Mouse (Mus musculus) T-cell, adult 2 months (primary cell): ENCODE data around the gene Gtpbp3.
"Not testable (repeated sequence)": the region's sequence is repeated elsewhere in the genome, so short reads cannot be mapped to it uniquely, and the experiment has no call there.

Source experiments
- DNase-seq: peaks from one replicate; pipeline ENCODE4 v3.0.0; 2022; ENCODE audit warnings: low spot score

Gtpbp3 gene

GRCm38 (mm10) chr8:71497881-71498501, 10.1 kb downstream of the Gtpbp3 start:
- DNase-seq: no peak

- DNase-seq: no peak
Observed at GRCm38 (mm10) chr8:71498816-71499690, 11.2 kb downstream of the Gtpbp3 start.

- no peak for DNase-seq
Observed at GRCm38 (mm10) chr8:71504349-71504748, 16.4 kb downstream of the Gtpbp3 start.

GRCm38 (mm10) chr8:71505326-71505725, 17.4 kb downstream of the Gtpbp3 start:
- no peak for DNase-seq

DNA sequence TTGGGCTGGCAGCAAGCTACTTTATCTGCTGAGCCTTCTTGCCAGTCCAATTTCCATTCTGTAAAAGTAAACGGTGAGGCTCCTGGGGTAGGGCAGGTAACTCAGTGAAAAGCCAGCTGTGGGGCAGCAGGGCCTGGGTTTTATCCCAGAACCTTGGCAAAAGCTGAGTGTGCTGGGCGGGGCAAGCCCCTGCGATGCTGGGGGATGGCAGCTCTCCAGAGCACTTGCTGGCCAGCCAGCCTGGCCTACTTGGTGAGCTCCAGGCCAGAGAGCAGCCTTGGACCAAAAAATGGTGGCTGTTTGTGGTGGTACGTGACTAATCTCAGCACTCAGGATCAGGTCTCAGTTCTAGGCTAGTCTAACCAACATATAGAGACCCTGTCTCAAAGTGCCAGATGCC, 18.1 kb downstream of the Gtpbp3 start:
- DNase-seq: no peak

- no peak for DNase-seq
Observed at GRCm38 (mm10) chr8:71507589-71508104, 19.7 kb downstream of the Gtpbp3 start.

DNA sequence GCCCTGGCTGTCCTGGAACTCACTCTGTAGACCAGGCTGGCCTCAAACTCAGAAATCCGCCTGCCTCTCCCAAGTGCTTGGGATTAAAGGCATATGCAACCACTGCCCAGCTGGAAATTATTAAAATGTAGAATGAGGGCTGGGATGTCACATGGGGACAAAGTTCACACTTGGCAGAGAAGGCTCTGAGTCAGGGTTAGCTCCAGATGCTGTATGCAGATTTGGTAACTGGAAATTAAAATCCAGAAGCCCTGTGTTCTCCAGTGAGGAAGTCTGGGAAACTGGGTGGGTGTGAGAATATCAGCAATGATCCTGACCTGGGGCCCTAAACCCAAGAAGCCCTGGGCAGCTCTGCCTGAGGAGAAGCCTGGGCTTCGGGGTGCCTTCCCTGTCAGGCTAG, 21.4 kb downstream of the Gtpbp3 start:
- DNase-seq: no peak

- DNase-seq: no peak
Observed at GRCm38 (mm10) chr8:71511644-71512043, 23.7 kb downstream of the Gtpbp3 start, which contains the start of gene Plvap. Gene Plvap (minus strand): TSS chr8:71511752.

- no peak for DNase-seq
Observed at GRCm38 (mm10) chr8:71513018-71513754, 25.3 kb downstream of the Gtpbp3 start.

DNA sequence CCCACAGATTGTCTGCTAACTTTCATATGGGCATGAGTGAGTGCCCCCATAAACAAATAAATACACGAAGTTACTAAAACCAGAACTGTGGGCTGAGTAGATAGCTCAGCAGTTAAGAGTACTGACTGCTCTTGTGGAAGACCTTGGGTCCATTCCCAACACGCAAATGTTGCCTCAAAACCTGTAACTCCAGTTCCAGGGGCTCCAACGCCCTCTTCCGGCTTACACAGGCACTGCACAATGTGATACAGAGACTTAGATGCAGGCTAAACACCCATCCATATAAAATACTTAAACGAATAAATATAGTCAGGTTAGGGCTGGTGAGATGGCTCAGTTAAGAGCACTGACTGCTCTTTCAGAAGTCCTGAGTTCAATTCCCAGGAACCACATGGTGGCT, 27.1 kb downstream of the Gtpbp3 start:
- DNase-seq: no peak

- no peak for DNase-seq
Observed at GRCm38 (mm10) chr8:71516786-71517185, 28.9 kb downstream of the Gtpbp3 start.

DNA sequence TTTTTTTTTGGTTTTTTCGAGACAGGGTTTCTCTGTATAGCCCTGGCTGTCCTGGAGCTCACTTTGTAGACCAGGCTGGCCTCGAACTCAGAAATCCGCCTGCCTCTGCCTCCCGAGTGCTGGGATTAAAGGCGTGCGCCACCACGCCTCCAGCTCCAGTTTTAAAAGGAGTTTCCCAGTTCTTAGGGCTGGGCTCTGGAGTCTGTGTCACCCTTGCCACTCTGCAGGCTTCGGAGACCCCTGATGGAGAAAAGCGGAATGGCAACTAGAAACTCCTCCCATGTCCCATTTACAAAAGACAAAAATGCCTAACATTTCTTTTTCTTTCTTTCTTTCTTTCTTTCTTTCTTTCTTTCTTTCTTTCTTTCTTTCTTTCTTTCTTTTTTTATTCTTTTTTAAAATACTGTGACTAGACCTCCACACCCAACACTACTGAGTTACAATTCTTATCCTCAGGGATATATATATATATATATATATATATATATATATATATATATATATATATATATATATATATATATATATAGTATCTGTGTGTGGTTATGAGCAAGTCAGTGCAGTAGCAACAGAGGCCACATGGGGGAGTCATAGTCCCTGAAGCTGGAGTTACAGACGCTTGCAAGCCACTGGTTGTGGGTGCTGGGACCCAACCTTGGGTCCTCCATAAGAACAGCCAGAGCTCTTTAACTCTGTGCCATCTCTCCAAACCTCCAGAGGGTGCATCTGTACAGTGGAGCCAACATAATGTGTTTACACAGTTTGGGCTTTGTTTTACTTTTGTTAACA, 31.3 kb downstream of the Gtpbp3 start:
- peak; percentile 47 for DNase-seq

- DNase-seq: peak; percentile 92
Observed at GRCm38 (mm10) chr8:71521634-71522033, 33.7 kb downstream of the Gtpbp3 start.

DNA sequence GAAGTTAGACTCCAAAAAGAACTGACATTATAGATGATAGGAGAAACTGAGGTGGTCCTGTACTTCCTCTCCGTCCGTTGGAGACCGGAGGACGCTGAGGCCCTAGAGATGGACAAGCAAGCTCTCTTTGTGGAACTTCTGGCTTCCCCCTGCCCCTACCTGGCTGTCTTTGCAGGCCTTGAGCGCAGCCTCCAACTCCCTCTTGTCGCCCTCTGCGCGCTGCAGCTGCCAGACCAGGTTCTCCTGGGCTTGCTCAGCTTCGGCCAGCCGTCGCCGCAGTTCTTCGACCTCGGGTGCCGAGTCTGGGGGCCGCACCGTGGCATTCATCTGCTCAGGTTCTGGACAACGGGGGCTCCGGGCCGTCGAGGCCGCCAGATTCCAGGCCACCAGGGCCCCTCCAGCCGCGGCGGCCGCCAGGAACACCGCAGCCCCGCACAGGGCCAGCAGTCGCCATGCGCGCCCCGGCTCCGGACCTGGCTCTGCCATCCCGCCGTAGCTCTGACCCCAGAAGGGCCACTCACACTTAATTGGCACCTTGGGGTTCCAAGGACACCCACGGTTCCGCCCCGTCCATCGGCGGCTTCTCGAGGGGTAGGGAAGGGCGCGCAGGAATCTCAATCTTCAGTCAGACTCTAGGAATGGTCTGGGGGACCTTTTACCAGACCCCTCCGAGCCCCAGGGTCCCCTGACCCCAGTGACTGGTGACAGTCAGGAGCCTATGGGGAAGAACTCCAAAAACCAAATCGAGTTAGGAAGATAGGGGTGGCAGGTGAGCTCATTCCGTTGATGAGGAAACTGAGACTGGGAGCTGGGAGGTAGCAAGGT, 37.5 kb downstream of the Gtpbp3 start, which contains the start of gene Ccdc194:
Gene Ccdc194, minus strand, starts transcription at position 486 of the 825 bp plus-strand sequence.
- DNase-seq: no peak

DNA sequence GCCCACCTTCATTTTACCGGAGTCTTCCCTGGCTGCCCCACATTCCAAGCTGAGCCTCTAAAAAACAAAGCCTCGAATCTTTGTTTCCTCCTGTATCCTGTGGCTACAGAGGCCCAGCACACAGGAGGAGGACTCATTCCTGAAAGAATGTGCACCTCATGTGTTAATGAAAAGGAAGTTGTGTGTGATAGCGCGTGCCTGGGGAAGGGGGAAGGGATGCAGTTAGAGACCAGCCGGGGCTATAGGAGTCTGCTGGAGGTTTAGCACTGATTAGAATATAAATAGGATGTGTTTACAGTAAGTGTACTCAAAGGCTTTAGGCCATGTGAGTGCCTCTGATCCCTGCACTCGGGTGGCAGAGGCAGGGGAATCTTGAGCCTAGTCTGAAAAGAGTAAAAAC, 38.4 kb downstream of the Gtpbp3 start:
- DNase-seq: no peak

GRCm38 (mm10) chr8:71527162-71527870, 39.4 kb downstream of the Gtpbp3 start:
- no peak for DNase-seq

- DNase-seq: peak; percentile 60
Observed at GRCm38 (mm10) chr8:71528362-71529073, 40.6 kb downstream of the Gtpbp3 start.

DNA sequence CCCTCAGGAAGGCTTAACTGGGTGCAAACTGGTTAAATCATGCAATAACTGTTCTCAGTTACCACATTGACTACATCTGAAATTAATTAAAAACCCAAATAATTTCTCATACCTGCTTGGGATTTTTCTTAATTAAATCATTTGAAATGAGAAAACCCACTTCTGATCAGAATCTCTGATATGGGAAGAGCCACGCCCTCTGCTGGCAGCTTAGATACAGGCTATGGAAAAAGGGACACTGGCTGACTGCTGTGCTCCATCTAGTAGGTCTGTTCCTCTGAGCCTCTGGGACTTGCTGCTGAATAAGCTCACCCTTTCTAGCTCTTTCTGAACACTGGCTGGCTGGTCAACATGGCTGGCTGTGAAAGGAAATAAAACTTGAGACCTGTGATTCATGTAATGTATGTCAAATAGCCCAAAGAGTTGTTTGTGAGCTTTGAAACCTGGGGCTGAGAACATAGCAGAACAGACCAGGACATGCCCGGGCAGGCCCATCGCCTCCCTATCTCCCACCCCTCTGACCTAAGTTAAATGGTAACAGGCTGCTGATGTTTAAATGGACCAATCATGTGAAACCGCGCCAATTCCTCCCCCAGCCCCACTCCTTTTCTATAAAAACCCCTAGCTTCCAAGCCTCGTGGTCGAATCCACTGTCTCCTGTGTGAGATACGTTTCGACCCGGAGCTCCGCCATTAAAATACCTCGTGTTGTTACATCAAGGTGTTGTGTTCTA, 43.0 kb downstream of the Gtpbp3 start:
- DNase-seq: not testable (repeated sequence)
